Mouse (Mus musculus) C2C12 (cell line): ENCODE results near the gene Comp.

ENCODE experiments used
- CTCF ChIP-seq: IDR thresholded peaks from one replicate; pipeline ENCODE4 v1.5.1; 2011; ENCODE audit not compliant: control insufficient read depth, insufficient read depth, insufficient read length
- MAX ChIP-seq: IDR thresholded peaks from one replicate; pipeline ENCODE4 v1.6.1; 2011; ENCODE audit warnings: mild to moderate bottlenecking, control low read depth
- MYOD1 ChIP-seq: IDR thresholded peaks from one replicate; pipeline ENCODE4 v1.6.1; 2011; ENCODE audit warnings: low read depth; ENCODE audit not compliant: control insufficient read depth, insufficient read length
- MYOG ChIP-seq: IDR thresholded peaks from one replicate; pipeline ENCODE4 v1.6.1; 2011; ENCODE audit not compliant: control insufficient read depth, insufficient read length; ENCODE audit errors: extremely low read depth

DNA sequence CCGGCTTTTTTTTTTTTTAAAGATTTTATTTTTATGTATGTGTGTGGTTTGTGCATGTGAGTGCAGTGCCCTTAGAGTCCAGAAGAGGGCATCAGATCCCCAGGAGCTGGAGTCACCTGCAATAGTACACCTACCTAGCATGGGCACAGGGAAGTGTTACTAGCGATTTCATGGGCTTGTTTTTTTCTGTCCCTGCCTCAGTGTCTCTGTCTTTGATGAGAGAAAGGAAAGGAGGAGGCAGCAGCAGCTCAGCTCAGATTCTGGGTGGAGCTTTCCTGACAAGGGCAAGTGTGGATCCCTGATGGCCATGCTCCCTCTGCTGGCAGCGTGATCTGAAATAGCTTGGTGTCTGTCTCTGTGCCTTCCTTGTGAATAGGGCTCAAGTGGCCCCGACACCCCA, 12.6 kb upstream of the Comp start:
- TF ChIP-seq MAX (no peak), CTCF (no peak), MYOG (no peak), MYOD1 (no peak)
